Mouse (Mus musculus) adrenal gland, adult 18-20 months (tissue): ENCODE measurements around the gene Fgd2. TPM values are rescaled to one million over a fixed set of nuclear protein-coding genes. Genes with fewer than 3 reads are reported as not detected.

Experiments used
- DNase-seq, 2 experiments: peaks; one replicate each; pipeline ENCODE4 v3.0.0; 2021 to 2022; ENCODE audit warnings: low spot score in 2 of 2
- total RNA-seq, 2 experiments: library from RNA; stranded (reverse); gene quantifications; 1 replicate in 1 of 2; 2 replicates in 1 of 2; pipeline ENCODE4 v1.2.3; 2021

The Fgd2 gene
- total RNA-seq, 2 experiments from 2014 or later, result 3.7 to 9.5 TPM

DNA sequence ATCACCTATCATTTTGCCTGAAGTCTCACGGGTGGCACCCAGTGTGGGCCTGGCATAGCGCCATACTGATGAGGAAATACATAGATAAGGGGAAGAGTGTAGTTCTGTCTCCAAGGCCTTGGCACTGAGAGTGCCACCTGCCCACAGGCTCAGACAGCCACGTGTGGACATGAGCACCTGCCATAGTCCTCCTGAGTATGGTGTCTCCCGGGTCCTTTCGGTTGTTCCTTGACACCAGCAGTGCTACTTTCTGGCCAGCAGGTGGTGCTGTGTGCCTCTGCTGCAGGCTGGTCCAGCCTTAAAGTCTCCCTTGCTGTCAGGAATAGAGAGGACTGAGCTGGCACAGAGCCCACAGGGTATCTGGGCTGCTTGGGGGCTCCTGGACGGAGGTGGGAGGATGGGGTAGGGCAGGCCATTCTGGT is 36.1 kb downstream of the Fgd2 start:
- peak; percentile 80 to 84 for DNase-seq

DNA sequence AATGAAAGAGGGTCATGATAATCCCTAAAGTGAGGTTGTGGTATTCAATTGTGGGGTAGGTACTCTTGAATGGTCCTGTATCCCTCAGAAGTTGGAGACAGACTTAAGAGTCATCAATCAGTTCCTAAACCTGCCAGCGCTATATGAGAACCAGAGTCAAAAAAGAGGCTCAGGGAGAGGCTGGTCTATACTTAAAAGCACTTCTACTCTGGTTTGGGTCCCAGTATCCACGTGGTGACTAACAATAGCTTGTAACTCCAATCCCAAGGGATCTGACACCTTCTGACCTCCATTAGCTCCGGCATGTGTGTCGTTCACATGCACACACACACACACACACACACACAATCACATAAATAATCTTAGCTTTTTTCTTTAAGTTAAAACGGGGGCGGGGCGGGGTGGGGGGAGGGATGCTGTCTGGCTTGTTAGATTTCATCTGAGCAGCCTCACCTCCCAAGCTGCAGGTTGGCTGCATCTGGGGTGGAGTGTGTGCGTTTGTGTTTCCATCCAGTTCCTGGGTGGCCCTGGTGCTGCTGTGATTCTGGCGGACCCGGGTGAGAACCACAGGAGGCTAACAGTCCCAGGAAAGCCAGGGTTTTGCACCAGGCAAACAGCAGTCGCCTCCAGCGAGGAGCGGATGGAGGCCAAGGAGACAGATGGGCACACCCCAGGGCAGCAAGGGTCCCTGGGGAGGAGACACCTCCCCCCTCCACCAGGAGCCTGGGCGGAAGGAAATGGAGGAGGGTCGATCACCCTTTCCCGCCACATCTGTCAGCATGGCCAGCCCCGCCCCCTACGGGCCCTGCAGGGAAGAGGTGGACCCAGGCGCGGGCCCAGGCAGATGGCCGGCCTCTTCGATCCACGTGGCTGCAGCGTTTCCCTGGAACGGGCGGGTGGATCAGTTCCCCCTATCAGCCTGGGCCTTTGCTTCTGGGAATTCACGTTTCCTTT is 37.0 kb downstream of the Fgd2 start:
- DNase-seq, result peak; percentile 87 to 88

- no peak for DNase-seq
Observed at GRCm38 (mm10) chr17:29398434-29399026, 37.8 kb downstream of the Fgd2 start.

DNA sequence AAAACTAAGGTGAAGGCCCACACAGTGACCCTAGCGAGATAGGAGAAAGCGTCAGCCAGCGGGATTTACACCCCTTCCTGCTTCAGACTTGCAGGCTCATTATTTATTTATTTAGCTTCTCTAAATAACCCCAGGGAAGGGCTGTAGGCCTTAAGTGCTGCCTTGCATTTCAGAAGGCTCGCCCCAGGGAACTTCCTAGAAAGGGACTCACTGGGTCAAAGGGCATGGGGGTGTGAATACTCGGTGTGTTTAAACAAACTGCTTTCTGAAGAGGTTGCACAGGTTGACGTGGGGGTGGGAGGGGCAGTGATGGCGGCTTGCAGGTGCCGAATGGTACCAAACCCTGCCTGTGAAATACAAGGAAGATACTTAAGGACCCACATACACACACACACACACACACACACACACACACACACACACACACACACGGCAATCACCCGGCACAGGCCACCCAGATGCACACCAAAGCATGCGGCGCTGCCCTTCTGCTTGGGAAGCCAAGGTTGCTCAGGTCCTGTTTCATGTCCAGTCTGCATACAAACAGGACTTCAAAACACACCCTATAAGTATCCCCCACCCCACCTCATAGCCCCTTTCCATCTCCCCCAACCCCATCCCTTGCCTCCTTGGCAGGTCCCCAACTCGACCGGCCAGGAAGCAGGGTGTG is 38.7 kb downstream of the Fgd2 start:
- no peak for DNase-seq

DNA sequence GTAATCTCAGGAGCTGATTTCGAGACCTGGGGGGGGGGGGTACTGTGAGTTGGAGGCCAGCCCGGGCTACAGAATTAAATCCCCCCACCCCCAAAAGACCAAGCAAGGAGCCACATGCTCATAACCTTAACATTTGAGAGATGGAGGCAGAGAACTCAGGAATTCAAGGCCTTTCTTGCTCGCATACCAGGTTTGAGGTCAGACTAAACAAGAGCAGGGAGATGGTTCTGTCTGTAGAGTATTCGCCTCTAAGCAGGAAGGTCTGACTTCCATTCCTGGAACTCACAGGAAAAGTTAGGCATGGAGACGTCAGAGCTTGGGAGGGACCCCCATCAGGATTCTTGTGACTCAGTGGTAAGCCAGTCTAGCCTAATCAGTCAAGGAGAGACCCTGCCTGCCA is 39.3 kb downstream of the Fgd2 start:
- DNase-seq, result no peak

DNA sequence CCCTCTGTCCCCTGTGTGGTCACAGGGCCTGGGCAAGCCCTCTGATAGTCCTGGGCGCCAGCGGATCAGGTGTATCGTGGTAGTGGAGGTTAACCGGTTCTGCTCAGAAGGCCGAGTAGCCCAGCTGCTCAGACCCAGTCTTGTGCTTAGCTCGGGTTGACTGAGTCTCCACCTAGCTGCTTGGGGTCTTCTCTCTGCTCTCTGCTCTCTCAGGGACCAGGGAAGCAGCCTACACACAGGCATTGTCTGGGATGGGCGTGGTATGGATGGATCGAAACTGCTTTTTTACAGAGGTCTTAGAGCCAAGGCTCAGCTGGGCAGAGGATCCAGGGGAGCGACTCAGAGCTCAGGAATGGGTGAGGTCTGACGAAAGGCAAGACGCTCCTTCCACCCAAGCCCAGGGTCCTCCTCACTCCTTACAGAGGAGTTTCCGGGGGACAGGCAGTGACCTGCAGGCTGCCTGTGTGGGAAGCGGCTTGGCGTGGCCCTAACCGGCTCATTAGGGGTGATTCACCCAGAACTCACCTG is 41.1 kb downstream of the Fgd2 start:
- DNase-seq, result no peak

DNA sequence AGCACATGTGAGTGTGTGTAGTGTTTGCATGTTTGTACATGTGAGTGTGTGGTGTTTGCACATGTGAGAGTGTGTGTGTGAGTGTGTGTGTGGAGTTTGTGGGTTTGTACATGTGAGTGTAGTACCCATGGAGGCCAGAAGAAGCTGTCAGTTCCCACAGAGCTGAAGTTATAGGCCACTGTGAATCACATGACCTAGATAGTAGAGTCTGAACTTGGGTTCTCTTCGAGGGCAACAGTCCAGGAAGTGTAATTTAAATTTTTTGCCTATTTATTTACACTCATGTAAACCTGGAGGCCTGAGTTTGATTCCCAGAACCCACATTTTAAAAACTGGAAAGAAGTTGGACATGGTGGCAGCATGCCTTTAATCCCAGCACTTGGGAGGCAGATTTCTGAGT is 42.5 kb downstream of the Fgd2 start:
- DNase-seq, result no peak

GRCm38 (mm10) chr17:29405501-29405900 is 44.8 kb downstream of the Fgd2 start:
- DNase-seq, result no peak

- DNase-seq, result no peak
Observed at GRCm38 (mm10) chr17:29406077-29406476, 45.4 kb downstream of the Fgd2 start.

DNA sequence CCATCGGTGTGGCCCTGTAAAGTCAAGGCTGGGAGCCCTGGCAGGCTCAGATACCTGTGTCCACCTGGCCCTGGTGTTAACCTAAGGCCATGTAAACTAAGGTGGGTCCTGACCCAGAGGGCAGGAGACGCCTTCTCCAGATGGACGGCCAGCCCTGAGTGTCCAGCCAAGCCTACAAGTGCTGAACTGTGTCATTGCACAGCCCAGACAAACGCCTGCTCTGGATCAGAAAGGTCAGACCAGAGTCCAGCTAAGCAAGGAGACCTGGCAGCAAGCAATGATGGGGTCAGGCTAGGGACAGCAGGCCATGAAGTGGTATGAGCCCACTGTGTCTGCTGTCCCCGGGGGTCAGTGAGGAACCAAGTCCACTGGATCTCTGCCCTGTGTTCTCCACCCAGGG is 46.7 kb downstream of the Fgd2 start:
- DNase-seq, result no peak

DNA sequence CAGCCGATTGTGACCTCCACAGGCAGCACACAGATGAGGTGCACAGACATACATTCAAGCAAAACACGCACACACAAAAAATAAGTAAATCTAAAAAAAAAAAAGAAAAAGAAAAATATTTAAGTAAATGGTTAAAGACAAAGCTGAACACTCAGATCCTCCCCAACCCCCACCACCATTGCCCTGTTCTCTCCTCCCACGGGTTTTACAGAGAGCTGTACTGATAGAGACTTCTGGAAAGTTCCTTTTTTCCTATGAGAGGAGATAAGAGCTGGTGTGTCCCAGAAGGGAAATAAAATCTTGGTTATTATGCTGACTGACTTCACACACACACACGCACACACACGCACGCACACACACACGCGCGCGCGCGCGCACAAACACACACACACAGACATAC is 47.6 kb downstream of the Fgd2 start:
- no peak for DNase-seq

DNA sequence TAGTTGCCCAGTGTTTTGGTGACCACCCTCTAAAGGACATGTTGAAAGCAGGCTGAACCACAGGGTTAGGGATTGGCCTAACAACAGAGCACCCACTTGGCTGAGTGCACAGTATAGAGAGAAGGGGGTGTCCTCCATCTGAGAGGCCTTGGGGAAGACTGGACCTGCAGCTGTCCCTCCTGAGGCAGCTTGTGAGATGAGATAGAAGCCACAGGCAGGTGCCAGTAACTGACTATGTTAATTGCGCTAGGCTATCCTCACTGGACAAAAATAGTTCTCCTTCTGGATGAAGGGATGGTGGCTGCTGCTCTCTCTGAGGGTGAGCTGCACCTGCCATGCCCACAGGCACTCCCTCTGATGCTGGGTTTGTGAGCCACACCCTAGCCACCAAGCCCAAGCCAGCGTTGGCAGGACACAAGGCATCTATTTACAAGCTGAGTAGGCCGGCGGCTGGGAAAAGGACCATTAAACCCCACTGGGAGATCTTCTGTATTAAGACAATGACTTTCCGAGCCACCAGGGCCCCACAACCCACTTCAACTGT is 49.2 kb downstream of the Fgd2 start:
- DNase-seq, result no peak

GRCm38 (mm10) chr17:29411821-29412425 is 51.2 kb downstream of the Fgd2 start:
- DNase-seq, result peak in 1 of 2 experiments; percentile 62

DNA sequence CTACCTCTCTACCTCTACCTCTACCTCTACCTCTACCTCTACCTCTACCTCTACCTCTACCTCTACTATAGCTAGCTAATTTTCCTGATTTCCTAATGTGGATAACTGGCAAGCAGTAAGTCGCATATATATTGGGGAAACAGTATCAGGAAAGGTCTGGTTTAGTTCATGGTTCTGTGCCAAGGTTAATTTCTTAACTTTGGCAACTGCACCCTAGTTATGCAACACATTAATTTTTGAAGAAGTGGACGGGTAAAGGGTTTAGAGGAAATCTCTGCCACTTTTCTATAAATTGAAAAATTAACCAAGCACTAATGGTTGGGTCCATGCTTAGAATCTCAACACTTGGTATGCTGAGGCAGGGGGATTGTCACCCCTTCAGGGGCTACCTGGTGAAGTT is 53.9 kb downstream of the Fgd2 start:
- no peak for DNase-seq

DNA sequence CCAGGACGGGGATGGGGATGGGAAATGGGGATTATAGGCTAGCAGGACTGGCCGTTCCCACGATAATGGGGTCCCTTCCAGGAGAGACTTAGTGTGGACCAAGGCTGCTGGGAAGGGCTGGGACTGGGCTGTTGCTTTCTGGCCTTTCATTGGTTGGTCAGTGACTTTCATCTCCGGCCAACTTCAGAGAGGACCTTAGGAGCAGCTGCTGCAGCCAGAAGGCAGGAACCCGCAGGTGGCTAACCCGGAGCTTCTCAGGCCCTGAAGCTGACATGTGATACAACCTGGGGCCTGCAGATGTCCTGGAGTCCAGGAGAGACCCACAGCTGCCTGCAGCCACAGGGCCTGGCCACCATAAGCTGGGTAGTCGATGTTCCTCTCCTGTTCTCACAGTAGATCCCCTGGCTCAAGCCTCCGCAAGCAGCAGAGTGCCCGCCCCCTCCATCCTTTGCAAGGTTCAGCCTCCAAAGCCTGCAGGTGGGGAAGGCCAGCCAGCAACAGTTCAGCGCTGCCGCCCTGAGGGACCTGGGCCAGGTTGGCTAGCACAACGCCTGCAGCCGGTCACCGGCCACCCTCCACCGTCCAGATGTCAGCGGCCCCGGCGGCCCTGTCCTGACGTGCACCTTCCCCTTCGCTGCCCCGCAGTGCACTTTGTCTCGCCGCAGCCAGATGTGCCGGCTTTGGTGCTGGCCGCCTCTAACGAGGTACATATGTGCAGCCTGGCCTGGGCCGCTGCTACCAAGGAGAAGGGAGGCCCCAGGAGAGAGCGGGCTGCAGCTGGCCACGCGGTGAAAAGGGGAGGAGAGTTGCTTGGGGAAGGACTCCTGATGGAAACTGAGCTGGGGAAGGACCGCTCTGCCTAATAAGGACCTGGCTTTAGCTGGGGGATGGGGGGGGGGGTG is 55.3 kb downstream of the Fgd2 start:
- no peak for DNase-seq

GRCm38 (mm10) chr17:29416757-29417156 is 56.0 kb downstream of the Fgd2 start:
- no peak for DNase-seq

DNA sequence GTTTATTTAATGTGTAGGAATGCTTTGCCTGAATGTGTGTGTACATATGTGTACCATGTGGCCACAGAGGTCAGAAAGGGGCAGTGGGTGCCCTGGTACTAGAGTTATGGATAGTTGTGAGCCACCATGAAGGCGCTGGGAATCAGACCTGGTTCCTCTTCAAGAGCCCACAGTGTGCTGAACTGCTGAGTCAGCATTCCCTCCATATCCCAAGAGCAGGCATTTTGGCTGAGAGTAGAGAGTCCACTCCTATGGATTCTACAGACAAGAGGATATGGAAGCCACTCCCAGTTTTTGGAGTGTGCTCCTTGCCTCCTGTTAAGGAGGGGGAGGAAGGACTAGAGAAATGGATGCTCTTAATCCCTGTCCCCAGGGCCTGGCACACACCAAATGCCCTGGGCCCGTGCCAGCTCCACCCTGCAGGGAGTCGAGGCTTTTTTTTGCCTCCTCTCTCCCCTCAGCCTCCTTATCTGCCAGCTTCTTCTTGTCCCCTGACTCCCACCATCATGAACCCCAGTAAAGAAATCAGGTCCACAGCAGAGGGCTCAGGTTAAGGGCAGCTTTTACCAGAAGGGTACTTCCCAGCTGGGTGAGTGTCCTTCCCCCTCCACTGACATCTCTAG is 58.2 kb downstream of the Fgd2 start:
- no peak for DNase-seq

DNA sequence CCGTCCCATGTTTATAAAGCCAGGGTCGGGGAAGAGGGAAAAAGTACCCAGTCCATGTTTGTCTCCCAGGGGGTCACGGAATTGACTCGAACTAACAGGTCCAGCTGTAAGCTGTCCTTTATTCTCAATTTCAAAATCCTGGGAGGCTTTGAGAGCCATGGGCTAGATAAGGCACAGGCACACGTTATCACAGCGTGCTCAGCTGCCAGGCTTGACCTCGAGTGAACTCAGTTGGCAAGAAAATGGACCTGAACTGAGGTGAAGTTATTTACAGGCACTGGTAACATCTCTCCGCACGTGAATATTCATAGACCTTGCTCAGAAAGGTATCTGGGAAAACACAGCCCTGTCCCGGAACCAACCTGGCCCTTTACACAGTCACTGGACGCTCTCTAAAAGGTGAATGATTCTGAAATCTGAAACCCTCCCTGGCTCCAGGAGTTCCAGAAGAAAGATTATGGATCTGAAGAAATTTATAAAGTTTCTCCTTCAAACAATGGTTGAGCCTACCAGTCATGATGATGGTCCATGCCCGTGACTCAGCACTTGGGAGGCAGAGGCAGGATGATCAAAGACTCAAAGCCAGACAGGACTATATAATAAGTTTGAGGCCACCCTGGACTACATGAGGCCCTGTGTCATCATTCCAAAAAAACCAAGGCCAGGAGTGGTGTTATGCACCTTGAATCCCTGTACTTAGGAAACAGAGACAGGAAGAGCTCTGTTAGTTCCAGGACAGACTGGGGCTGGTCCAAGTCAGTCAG is 59.4 kb downstream of the Fgd2 start:
- DNase-seq, result no peak

- DNase-seq, result no peak
Observed at GRCm38 (mm10) chr17:29421319-29421718, 60.6 kb downstream of the Fgd2 start.
